8 mouse cellular contexts compared by ENCODE assay signal in genomic region chr11:74652791-74653191, GRCm38 (mm10). TPM values are rescaled to one million over a fixed set of nuclear protein-coding genes. Genes with fewer than 3 reads are reported as not detected.
A peak's percentile ranks its signal among the peaks of the same experiment; 100 is the strongest.
DNase-seq lines count a peak whose midpoint lies in the region; ATAC-seq and TF ChIP-seq lines count a peak whose summit lies in the region.

No protein-coding gene starts in this region.

- no peaks in the 10 kb centered on the region for H3K9me3 ChIP-seq in intestine, embryonic 15.5 days
- no peaks in the 10 kb centered on the region for H3K9me3 ChIP-seq in liver, postnatal 0 days (ENCODE audit: low read length)

- H3K9ac ChIP-seq in intestine, embryonic 15.5 days, result 0 out of 2 replicates have a peak overlapping the region, but pooled peaks have one; percentile 15
- H3K9ac ChIP-seq in liver, postnatal 0 days (replicated peaks), result peak overlapping the region; percentile 57

- peaks cover 35% of the 10 kb centered on the region for H3K4me1 ChIP-seq in intestine, embryonic 15.5 days (replicated peaks)
- peaks cover 30% of the 10 kb centered on the region for H3K4me1 ChIP-seq in liver, postnatal 0 days (ENCODE audit: insufficient read depth)

- no peak overlapping the region for H3K4me3 ChIP-seq in intestine, embryonic 15.5 days (replicated peaks)
- H3K4me3 ChIP-seq in liver, postnatal 0 days (ENCODE audit: low read depth, low read length), result peak overlapping the region; percentile 14; the same call in 1 of the 2 replicates

- DNase-seq in right cerebral cortex, postnatal 10 days (ENCODE audit: low spot score in 2 of 2), result peak; percentile 62 to 65
- no peak for DNase-seq in right cerebral cortex, postnatal 4 days
- DNase-seq in gastrocnemius, postnatal 10 days, result peak; percentile 23
- DNase-seq in liver, postnatal 0 days, result peak; percentile 40
- no peak for DNase-seq in c-Kit-positive CD71-positive TER-119-positive erythroid progenitor cells, embryonic 14.5 days (ENCODE audit: low spot score)
- DNase-seq in lung, postnatal 25 days (ENCODE audit: low spot score), result no peak

- H3K4me2 ChIP-seq in intestine, embryonic 15.5 days (replicated peaks), result peak overlapping the region; percentile 7
- peak overlapping the region; percentile 93 for H3K4me2 ChIP-seq in liver, postnatal 0 days (ENCODE audit: low read depth, low read length)

- ATAC-seq in intestine, embryonic 15.5 days, result no peak
- no peak for ATAC-seq in liver, postnatal 0 days
- no peak for ATAC-seq in monocyte, adult 5-6 weeks (replicated peaks; ENCODE audit: insufficient number of reproducible peaks, low FRiP score, low TSS enrichment, poor library complexity, severe bottlenecking)

- H3K27ac ChIP-seq in intestine, embryonic 15.5 days, result no peak overlapping the region
- peak overlapping the region; percentile 57; the same call in 1 of the 2 replicates for H3K27ac ChIP-seq in liver, postnatal 0 days (ENCODE audit: low read depth)

- 81% methylated on average over 4 of the region's 4 CpGs for WGBS in intestine, embryonic 15.5 days
- 84% methylated on average over 4 of the region's 4 CpGs for WGBS in liver, postnatal 0 days (ENCODE audit: insufficient replicate concordance)

- TF ChIP-seq EP300 in liver, postnatal 0 days (IDR thresholded peaks at IDR 0.05; ENCODE audit: low read depth), result no peak

- H3K36me3 ChIP-seq in intestine, embryonic 15.5 days, result peaks cover 10% of the 10 kb centered on the region
- H3K36me3 ChIP-seq in liver, postnatal 0 days (replicated peaks; ENCODE audit: insufficient read depth, low read length), result peaks cover 9% of the 10 kb centered on the region

- H3K27me3 ChIP-seq in intestine, embryonic 15.5 days (replicated peaks), result no peaks in the 10 kb centered on the region
- H3K27me3 ChIP-seq in liver, postnatal 0 days (ENCODE audit: insufficient read depth, low read length), result no peaks in the 10 kb centered on the region

- TF ChIP-seq CTCF in liver, postnatal 0 days (IDR thresholded peaks at IDR 0.05; ENCODE audit: low read depth), result no peak

RNA-seq across cellular contexts. Expression of gene Cluh, which starts 3.5 kb away (rescaled TPM):
- 10 to 100 TPM; 83.7 to 90.5 TPM for total RNA-seq in gastrocnemius, postnatal 10 days (2021)
- 56.4 and 61.4 TPM in 2 replicates for polyA plus RNA-seq in intestine, embryonic 15.5 days (2015; fragmentation: Nextera tagmentation; extraction: Ambion mirVana)
- polyA plus RNA-seq in liver, postnatal 0 days (2015; fragmentation: Nextera tagmentation; extraction: Ambion mirVana), result 31.2 and 35.6 TPM in 2 replicates
- total RNA-seq in monocyte, adult 5-6 weeks (2017), result 13.9 to 24.2 TPM (median 16.7 TPM) in 3 replicates

RNA-seq across cellular contexts. Expression of gene Ccdc92b, which starts 33.4 kb away (rescaled TPM):
- total RNA-seq in gastrocnemius, postnatal 10 days (2021), result under 1 TPM; 0.12 to 0.32 TPM
- polyA plus RNA-seq in intestine, embryonic 15.5 days (2015; fragmentation: Nextera tagmentation; extraction: Ambion mirVana), result 0.52 and 0.54 TPM in 2 replicates
- 2.2 and 2.6 TPM in 2 replicates for polyA plus RNA-seq in liver, postnatal 0 days (2015; fragmentation: Nextera tagmentation; extraction: Ambion mirVana)
- not detected in 3 replicates for total RNA-seq in monocyte, adult 5-6 weeks (2017)

RNA-seq across cellular contexts. Expression of gene Rap1gap2, which starts 42.1 kb away (rescaled TPM):
- total RNA-seq in gastrocnemius, postnatal 10 days (2021), result 10 to 100 TPM; 15.0 to 16.1 TPM
- polyA plus RNA-seq in intestine, embryonic 15.5 days (2015; fragmentation: Nextera tagmentation; extraction: Ambion mirVana), result 12.1 and 12.4 TPM in 2 replicates
- 0.75 and 0.84 TPM in 2 replicates for polyA plus RNA-seq in liver, postnatal 0 days (2015; fragmentation: Nextera tagmentation; extraction: Ambion mirVana)
- 186 to 201 TPM (median 194 TPM) in 3 replicates for total RNA-seq in monocyte, adult 5-6 weeks (2017)

Comparison
In these comparisons a context has a peak if more than half of its experiments do, and no peak if none do; other contexts are left out.
1. DNase-seq: peak in right cerebral cortex, postnatal 10 days (2 of 2), gastrocnemius, postnatal 10 days (single experiment) and liver, postnatal 0 days (single experiment); none in right cerebral cortex, postnatal 4 days (single experiment), c-Kit-positive CD71-positive TER-119-positive erythroid progenitor cells, embryonic 14.5 days (single experiment) and lung, postnatal 25 days (single experiment).
2. RNA of gene Rap1gap2, which starts 42.1 kb away (total RNA-seq): 186 to 201 TPM in monocyte, adult 5-6 weeks; 15.0 to 16.1 TPM in gastrocnemius, postnatal 10 days; every median in the first group is over 10 times any median in the second.